Mouse (Mus musculus): ENCODE results near the gene Dohh. TPM values are rescaled to one million over a fixed set of nuclear protein-coding genes. Genes with fewer than 3 reads are reported as not detected.

Dohh gene
- polyA plus RNA-seq (2015; fragmentation: Nextera tagmentation; extraction: Ambion mirVana) = 39.3 and 42.1 TPM in 2 replicates

DNA sequence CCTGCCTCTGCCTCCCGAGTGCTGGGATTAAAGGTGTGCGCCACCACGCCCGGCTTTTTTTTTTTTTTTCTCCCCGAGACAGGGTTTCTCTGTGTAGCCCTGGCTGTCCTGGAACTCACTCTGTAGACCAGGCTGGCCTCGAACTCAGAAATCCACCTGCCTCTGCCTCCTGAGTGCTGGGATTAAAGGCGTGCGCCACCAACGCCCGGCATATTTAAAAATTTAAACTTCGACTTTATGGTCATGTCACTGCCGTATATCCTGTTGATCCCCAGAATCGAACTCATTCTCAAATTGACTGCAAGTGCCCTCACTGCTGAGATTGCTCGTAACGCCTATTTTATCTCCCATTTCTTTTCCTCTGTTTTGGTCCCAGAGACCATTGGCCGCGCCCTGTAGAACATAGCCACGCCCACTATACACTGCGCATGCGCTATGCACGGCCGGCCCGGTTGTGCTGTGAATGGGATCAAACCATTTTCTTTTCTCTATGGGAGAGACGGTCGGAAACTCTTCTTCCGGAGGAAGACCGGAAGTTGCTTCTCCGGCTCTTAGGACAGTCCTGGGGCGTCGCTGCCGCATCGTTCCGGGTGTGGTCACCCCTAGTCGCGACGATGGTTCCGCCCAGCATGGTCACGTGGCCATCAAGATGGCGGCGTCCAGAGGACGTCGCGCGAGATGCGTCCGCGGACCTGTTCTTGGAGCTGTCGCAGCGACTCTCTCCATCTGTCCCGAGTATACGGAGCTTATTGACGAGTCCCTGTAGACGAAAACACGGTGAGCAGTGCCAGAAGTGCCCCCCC is at the start of gene Dohh, which contains the start of gene Gm48551:
TSS of gene Dohh (plus strand) at position 627 of the 803 bp plus-strand sequence.
TSS of gene Gm48551 (plus strand) at position 665 of the 803 bp plus-strand sequence.
- Histone ChIP-seq H3K36me3 (replicated peaks; ENCODE audit: insufficient read depth, low read length) (peaks cover 24% of the 10 kb centered on the region), H3K4me1 (ENCODE audit: insufficient read depth) (peaks cover 39% of the 10 kb centered on the region), H3K4me3 (ENCODE audit: low read depth, low read length) (peak within 1 kb of the TSS; percentile 74), H3K27me3 (ENCODE audit: insufficient read depth, low read length) (no peaks in the 10 kb centered on the region), H3K9me3 (ENCODE audit: low read length) (no peaks in the 10 kb centered on the region), H3K4me2 (ENCODE audit: low read depth, low read length) (peak within 1 kb of the TSS; percentile 75), H3K27ac (ENCODE audit: low read depth) (peak within 1 kb of the TSS; percentile 97), H3K9ac (replicated peaks) (peak within 1 kb of the TSS; percentile 89)
- DNase-seq (peak; percentile 100), ATAC-seq (peak; percentile 82)
- 3% methylated on average over 51 of the region's 54 CpGs for WGBS (ENCODE audit: insufficient replicate concordance)
- TF ChIP-seq EP300 (IDR thresholded peaks at IDR 0.05; ENCODE audit: low read depth) (peak; percentile 83), CTCF (IDR thresholded peaks at IDR 0.05; ENCODE audit: low read depth) (no peak)

GRCm38 (mm10) chr10:81335393-81336340 is 48.6 kb upstream of the Dohh start:
- Histone ChIP-seq H3K4me2 (ENCODE audit: low read depth, low read length) (no peak overlapping the region), H3K27me3 (ENCODE audit: insufficient read depth, low read length) (0 out of 2 replicates have a peak, but pooled peaks cover 8% of the 10 kb centered on the region), H3K4me3 (ENCODE audit: low read depth, low read length) (no peak overlapping the region), H3K27ac (ENCODE audit: low read depth) (no peak overlapping the region), H3K9me3 (ENCODE audit: low read length) (no peaks in the 10 kb centered on the region), H3K4me1 (ENCODE audit: insufficient read depth) (peaks cover 4% of the 10 kb centered on the region; the same call in 1 of the 2 replicates), H3K9ac (replicated peaks) (no peak overlapping the region), H3K36me3 (replicated peaks; ENCODE audit: insufficient read depth, low read length) (no peaks in the 10 kb centered on the region)
- DNase-seq (no peak), ATAC-seq (no peak)
- 68% methylated on average over 15 of the region's 19 CpGs for WGBS (ENCODE audit: insufficient replicate concordance)
- TF ChIP-seq CTCF (IDR thresholded peaks at IDR 0.05; ENCODE audit: low read depth) (no peak), EP300 (IDR thresholded peaks at IDR 0.05; ENCODE audit: low read depth) (no peak)

DNA sequence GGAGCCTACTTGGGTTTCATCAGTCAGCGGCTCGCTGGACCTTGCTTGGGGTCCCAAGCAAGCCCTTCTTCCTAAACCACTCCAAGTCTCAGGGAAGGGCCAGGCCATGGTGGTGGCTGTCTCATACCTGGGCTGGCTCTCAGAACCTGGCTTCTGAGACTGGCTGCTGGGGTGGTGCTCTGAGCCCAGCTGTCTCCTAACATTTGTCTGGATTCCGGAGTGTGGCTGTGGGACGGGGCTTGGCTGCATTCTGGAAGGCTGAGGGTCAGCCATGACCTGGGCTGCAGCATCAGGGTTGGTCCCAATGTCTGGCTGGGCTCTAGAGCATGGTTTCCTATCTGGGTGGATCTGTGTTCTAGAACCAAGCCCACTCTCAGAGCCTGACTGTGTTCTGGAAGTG is 47.7 kb upstream of the Dohh start:
- Histone ChIP-seq H3K4me2 (ENCODE audit: low read depth, low read length) (no peak overlapping the region), H3K4me1 (ENCODE audit: insufficient read depth) (peaks cover 5% of the 10 kb centered on the region; the same call in 1 of the 2 replicates), H3K4me3 (ENCODE audit: low read depth, low read length) (no peak overlapping the region), H3K36me3 (replicated peaks; ENCODE audit: insufficient read depth, low read length) (no peaks in the 10 kb centered on the region), H3K9me3 (ENCODE audit: low read length) (no peaks in the 10 kb centered on the region), H3K27me3 (ENCODE audit: insufficient read depth, low read length) (0 out of 2 replicates have a peak, but pooled peaks cover 8% of the 10 kb centered on the region), H3K9ac (replicated peaks) (no peak overlapping the region), H3K27ac (ENCODE audit: low read depth) (no peak overlapping the region)
- WGBS (ENCODE audit: insufficient replicate concordance) = 84% methylated on average over 4 of the region's 4 CpGs
- ATAC-seq (no peak), DNase-seq (no peak)
- TF ChIP-seq EP300 (IDR thresholded peaks at IDR 0.05; ENCODE audit: low read depth) (no peak), CTCF (IDR thresholded peaks at IDR 0.05; ENCODE audit: low read depth) (no peak)

DNA sequence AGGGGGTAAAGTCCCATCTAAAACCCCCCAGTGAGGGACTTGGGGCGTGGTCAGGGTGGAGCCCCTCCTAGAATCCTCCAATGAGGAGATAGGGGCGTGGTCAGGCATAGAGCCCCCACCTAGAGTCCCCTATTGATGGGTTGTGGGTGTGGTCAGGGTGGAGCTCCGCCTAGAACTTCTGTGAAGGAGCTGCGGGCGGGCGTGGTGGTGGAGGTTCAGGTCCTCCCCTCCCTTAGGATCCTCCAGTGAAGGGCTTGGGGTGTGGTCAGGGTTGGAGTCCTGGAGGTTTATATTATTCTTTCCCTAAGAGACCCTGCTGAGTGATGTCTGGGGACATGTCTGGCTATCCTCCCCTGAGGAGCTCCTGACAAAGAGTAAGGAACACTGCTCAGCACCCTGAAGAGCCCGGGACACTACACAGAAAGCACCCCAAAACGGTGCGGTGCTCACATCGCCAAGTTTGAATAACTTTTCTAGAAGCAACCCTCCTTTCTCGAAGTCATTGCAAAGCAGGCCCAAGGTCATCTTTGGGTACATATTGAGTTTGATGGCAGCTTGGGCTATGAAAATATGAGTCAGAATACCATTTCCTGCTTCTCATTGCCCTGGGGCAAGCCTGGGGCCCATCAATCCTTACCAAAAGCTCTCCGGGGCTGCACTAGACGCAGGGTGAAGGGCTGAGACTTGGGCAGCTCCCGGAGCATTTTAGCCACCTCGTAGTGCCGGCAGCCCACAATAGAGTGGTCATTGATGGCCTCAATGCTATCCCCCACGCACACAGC is 43.5 kb upstream of the Dohh start:
- Histone ChIP-seq H3K9ac (replicated peaks) (no peak overlapping the region), H3K4me2 (ENCODE audit: low read depth, low read length) (no peak overlapping the region), H3K36me3 (replicated peaks; ENCODE audit: insufficient read depth, low read length) (no peaks in the 10 kb centered on the region), H3K9me3 (ENCODE audit: low read length) (no peaks in the 10 kb centered on the region), H3K4me3 (ENCODE audit: low read depth, low read length) (no peak overlapping the region), H3K4me1 (ENCODE audit: insufficient read depth) (peaks cover 5% of the 10 kb centered on the region; the same call in 1 of the 2 replicates), H3K27me3 (ENCODE audit: insufficient read depth, low read length) (peaks cover 35% of the 10 kb centered on the region), H3K27ac (ENCODE audit: low read depth) (no peak overlapping the region)
- ATAC-seq = no peak
- TF ChIP-seq CTCF (IDR thresholded peaks at IDR 0.05; ENCODE audit: low read depth) (no peak), EP300 (IDR thresholded peaks at IDR 0.05; ENCODE audit: low read depth) (no peak)
- DNase-seq = no peak
- WGBS (ENCODE audit: insufficient replicate concordance) = 48% methylated on average over 17 of the region's 17 CpGs

GRCm38 (mm10) chr10:81341333-81341949 is 42.8 kb upstream of the Dohh start:
- no peak overlapping the region for H3K4me3 ChIP-seq (ENCODE audit: low read depth, low read length)
- no peak overlapping the region for H3K4me2 ChIP-seq (ENCODE audit: low read depth, low read length)
- H3K27ac ChIP-seq (ENCODE audit: low read depth) = no peak overlapping the region
- DNase-seq = peak; percentile 81
- TF ChIP-seq CTCF (IDR thresholded peaks at IDR 0.05; ENCODE audit: low read depth) (peak; percentile 89), EP300 (IDR thresholded peaks at IDR 0.05; ENCODE audit: low read depth) (no peak)
- ATAC-seq = 0 out of 2 replicates have a peak, but pooled peaks have one; percentile 22
- no peaks in the 10 kb centered on the region for H3K9me3 ChIP-seq (ENCODE audit: low read length)
- H3K9ac ChIP-seq (replicated peaks) = no peak overlapping the region
- H3K36me3 ChIP-seq (replicated peaks; ENCODE audit: insufficient read depth, low read length) = no peaks in the 10 kb centered on the region
- peaks cover 35% of the 10 kb centered on the region for H3K27me3 ChIP-seq (ENCODE audit: insufficient read depth, low read length)
- WGBS (ENCODE audit: insufficient replicate concordance) = 37% methylated on average over 16 of the region's 16 CpGs
- peaks cover 7% of the 10 kb centered on the region for H3K4me1 ChIP-seq (ENCODE audit: insufficient read depth)

All from liver, postnatal 0 days (tissue).